Mouse (Mus musculus): Measurements from ENCODE around the gene Scgb1b10. TPM values are rescaled to one million over a fixed set of nuclear protein-coding genes. Genes with fewer than 3 reads are reported as not detected.
"Not testable (repeated sequence)": the region's sequence is repeated elsewhere in the genome, so short reads cannot be mapped to it uniquely, and the experiment has no call there.

The Scgb1b10 gene
- total RNA-seq (2015; ENCODE audit: low replicate concordance): not detected in 2 replicates
- not detected in 2 replicates for total RNA-seq (2017; ENCODE audit: low replicate concordance)

GRCm38 (mm10) chr7:32100553-32100952 lies at the start of gene Scgb1b10:
Scgb1b10 (plus strand) TSS chr7:32100853.
- not testable (repeated sequence) for ATAC-seq (replicated peaks; ENCODE audit: low FRiP score, poor library complexity, severe bottlenecking)

Other genes with a start within 250 kb of the Scgb1b10 start
- not detected in 2 replicates for gene Scgb2b11, start 110.3 kb downstream of the Scgb1b10 start, total RNA-seq (2015; ENCODE audit: low replicate concordance)
- not detected in 2 replicates for gene Scgb2b11, start 110.3 kb downstream of the Scgb1b10 start, total RNA-seq (2017; ENCODE audit: low replicate concordance)
- not detected in 2 replicates for gene Scgb1b11, start 122.0 kb downstream of the Scgb1b10 start, total RNA-seq (2015; ENCODE audit: low replicate concordance)
- gene Scgb1b11, start 122.0 kb downstream of the Scgb1b10 start, total RNA-seq (2017; ENCODE audit: low replicate concordance): not detected in 2 replicates
- not detected in 2 replicates for gene Scgb2b12, start 226.4 kb downstream of the Scgb1b10 start, total RNA-seq (2015; ENCODE audit: low replicate concordance)
- not detected in 2 replicates for gene Scgb2b12, start 226.4 kb downstream of the Scgb1b10 start, total RNA-seq (2017; ENCODE audit: low replicate concordance)
- not detected in 2 replicates for gene Scgb1b12, start 233.3 kb downstream of the Scgb1b10 start, total RNA-seq (2015; ENCODE audit: low replicate concordance)
- not detected in 2 replicates for gene Scgb1b12, start 233.3 kb downstream of the Scgb1b10 start, total RNA-seq (2017; ENCODE audit: low replicate concordance)

Data from erythroid progenitor cell, adult 5-6 weeks (primary cell).